Mouse (Mus musculus) brain, embryonic 14.5 days (tissue): ENCODE data around the gene Gm128. TPM values are rescaled to one million over a fixed set of nuclear protein-coding genes. Genes with fewer than 3 reads are reported as not detected.

Experiments
- DNase-seq: peaks from one replicate; pipeline ENCODE4 v3.0.0-alpha.2; 2011; ENCODE audit warnings: low read depth
- CTCF ChIP-seq: fragments of 200-500 bp; IDR thresholded peaks from 2 replicates; pipeline ENCODE4 v1.5.1; 2012; ENCODE audit warnings: inconsistent platforms, mild to moderate bottlenecking, moderate library complexity, borderline replicate concordance; ENCODE audit not compliant: insufficient read depth, insufficient read length; ENCODE audit errors: extremely low read depth
- POLR2A ChIP-seq: fragments of 200-500 bp; IDR thresholded peaks from 2 replicates; pipeline ENCODE4 v1.6.1; 2012; ENCODE audit warnings: mild to moderate bottlenecking, inconsistent platforms, borderline replicate concordance; ENCODE audit not compliant: poor library complexity, insufficient read depth, insufficient read length, severe bottlenecking; ENCODE audit errors: extremely low read depth
- polyA plus RNA-seq: library from polyadenylated mRNA; depleted of rRNA; stranded (reverse); fragments of >200 nt; gene quantifications from 2 replicates; pipeline ENCODE4 v1.2.3, GENCODE M21; 2012; rRNA removed

Gene Gm128
- polyA plus RNA-seq, 1 experiment = 0.25 TPM

DNA sequence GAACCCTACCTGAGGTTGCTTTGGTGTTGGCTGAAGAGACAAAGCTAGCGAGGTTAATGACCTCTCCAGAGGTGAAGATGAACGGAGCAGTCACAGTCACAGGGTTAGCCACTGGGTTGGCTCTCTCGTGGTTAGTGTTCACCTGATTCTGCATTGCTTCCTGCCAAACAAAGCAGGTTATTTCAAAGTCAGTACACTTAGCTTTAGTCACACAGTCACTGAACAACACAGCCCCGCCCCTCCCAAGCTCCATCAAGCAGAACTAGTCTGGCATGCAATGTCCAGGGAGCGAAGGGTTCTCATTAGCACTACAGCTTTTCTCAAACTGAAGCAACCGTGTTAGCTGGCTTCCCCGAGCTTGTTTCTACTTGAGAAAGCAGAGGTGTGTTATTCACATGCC lies 41.3 kb downstream of the Gm128 start:
- TF ChIP-seq POLR2A (no peak), CTCF (no peak)
- DNase-seq = no peak

DNA sequence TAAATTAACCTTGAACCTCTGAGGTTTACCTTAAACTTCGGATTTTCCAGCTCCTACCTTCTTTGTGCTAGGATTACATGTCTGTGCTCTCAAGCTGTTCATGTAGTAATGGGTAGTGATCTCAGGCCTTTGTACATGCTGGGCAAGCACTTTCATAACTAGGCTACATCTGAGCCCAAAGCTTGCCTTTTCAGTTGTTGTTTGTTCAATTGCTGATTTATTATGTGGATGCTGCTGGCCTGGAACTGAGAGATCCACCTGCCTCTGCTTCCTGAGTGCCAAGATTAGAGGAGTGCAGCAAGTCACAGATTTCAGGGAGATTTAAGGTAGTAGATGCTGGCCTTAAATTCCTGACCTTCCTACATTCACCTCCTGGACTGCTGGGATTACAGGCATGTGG lies 42.3 kb downstream of the Gm128 start:
- TF ChIP-seq POLR2A (no peak), CTCF (no peak)
- no peak for DNase-seq

DNA sequence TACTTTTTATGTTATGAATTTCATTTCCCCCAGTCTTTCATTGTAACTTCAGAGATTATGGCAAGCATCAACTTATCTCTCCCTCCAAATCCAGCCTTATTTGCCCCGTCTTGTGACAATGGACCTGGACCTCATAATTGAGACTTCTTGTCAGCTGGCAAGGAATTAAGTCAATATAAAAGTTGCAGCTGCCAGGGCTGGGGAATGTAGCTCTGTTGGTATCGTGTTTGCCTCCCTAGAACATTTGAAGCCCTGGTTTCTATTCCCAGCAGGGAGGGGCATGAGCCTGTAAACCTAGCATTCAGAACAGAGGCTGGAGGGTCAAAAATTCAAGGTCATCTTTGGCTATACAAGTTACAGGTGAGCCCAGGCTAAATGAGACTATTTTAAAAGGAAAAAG lies 45.6 kb downstream of the Gm128 start:
- TF ChIP-seq POLR2A = no peak
- no peak for TF ChIP-seq CTCF
- DNase-seq = no peak

DNA sequence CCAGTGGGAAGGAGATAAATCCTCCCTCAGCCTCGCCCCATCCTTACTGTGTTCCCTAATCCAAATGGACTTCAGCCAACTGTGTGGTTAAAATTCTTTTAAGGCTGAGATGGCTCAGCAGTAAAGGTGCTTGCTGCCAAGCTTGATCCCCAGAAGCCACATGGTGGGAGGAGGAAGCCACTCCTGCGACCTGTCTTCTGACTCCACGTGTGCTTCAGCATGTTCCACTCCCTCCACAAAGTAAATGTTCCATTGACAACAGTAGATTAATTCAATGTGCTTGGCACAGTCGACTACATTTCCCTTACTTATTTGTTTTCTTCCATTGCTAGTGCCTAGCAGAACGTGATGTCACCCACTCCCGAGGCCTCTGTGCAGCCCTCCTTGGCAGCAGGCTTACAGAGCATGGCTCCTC lies 46.7 kb downstream of the Gm128 start:
- no peak for TF ChIP-seq CTCF
- no peak for TF ChIP-seq POLR2A
- DNase-seq = no peak

Other genes starting within 250 kb of the Gm128 start
- gene Zfp687, start 226.2 kb downstream of the Gm128 start, polyA plus RNA-seq = 23.6 and 25.1 TPM in 2 replicates
- gene Psmd4, start 199.0 kb downstream of the Gm128 start, polyA plus RNA-seq = 256 and 330 TPM in 2 replicates
- 30.4 and 31.6 TPM in 2 replicates for gene Pip5k1a, start 134.7 kb downstream of the Gm128 start, polyA plus RNA-seq
- 159 and 173 TPM in 2 replicates for gene Vps72, start 130.6 kb downstream of the Gm128 start, polyA plus RNA-seq
- 1.5 and 2.1 TPM in 2 replicates for gene Tmod4, start 117.1 kb downstream of the Gm128 start, polyA plus RNA-seq
- gene Scnm1, start 107.6 kb downstream of the Gm128 start, polyA plus RNA-seq = 101 and 136 TPM in 2 replicates
- gene Lysmd1, start 107.5 kb downstream of the Gm128 start, polyA plus RNA-seq = 23.7 and 27.4 TPM in 2 replicates
- gene Tnfaip8l2, start 99.2 kb downstream of the Gm128 start, polyA plus RNA-seq = 2.3 and 2.4 TPM in 2 replicates
- 138 and 164 TPM in 2 replicates for gene Sema6c, start 81.1 kb downstream of the Gm128 start, polyA plus RNA-seq
- 14.4 and 14.7 TPM in 2 replicates for gene Gabpb2, start 23.7 kb downstream of the Gm128 start, polyA plus RNA-seq
- gene Cdc42se1, start 12.9 kb downstream of the Gm128 start, polyA plus RNA-seq = 62.5 and 80.3 TPM in 2 replicates
- 784 and 825 TPM in 2 replicates for gene Mllt11, start 9.4 kb downstream of the Gm128 start, polyA plus RNA-seq
- gene Bnipl, start 9.6 kb upstream of the Gm128 start, polyA plus RNA-seq = 0.53 and 0.64 TPM in 2 replicates
- gene Mindy1, start 39.7 kb upstream of the Gm128 start, polyA plus RNA-seq = 48.7 and 53.3 TPM in 2 replicates
- 64.6 and 72.9 TPM in 2 replicates for gene Prune1, start 40.5 kb upstream of the Gm128 start, polyA plus RNA-seq
- gene Anxa9, start 65.6 kb upstream of the Gm128 start, polyA plus RNA-seq = 1.4 and 1.6 TPM in 2 replicates
- 89.6 and 100 TPM in 2 replicates for gene Cers2, start 73.2 kb upstream of the Gm128 start, polyA plus RNA-seq
- 60.7 and 60.8 TPM in 2 replicates for gene Setdb1, start 115.6 kb upstream of the Gm128 start, polyA plus RNA-seq
- gene 4930558C23Rik, start 161.2 kb upstream of the Gm128 start, polyA plus RNA-seq = not detected in 2 replicates
- gene Arnt, start 192.8 kb upstream of the Gm128 start, polyA plus RNA-seq = 31.6 and 36.6 TPM in 2 replicates